Mouse (Mus musculus) erythroblast, adult 5-6 weeks (primary cell): ENCODE results near the gene Kdm6b. TPM values are rescaled to one million over a fixed set of nuclear protein-coding genes. Genes with fewer than 3 reads are reported as not detected.
A peak's percentile ranks its signal among the peaks of the same experiment; 100 is the strongest.

Experiments
- ATAC-seq: replicated peaks from 2 replicates; pipeline ENCODE4 v1.8.0; 2016; ENCODE audit warnings: moderate number of reproducible peaks, mild to moderate bottlenecking, moderate TSS enrichment, inconsistent platforms; ENCODE audit not compliant: poor library complexity, low FRiP score, severe bottlenecking
- total RNA-seq, 2 experiments: library from RNA; stranded (forward) in 1 of 2; stranded (reverse) in 1 of 2; fragments of 150-400 nt in 1 of 2; fragments of 200-764, 138-1000 nt in 1 of 2; gene quantifications; 2 replicates each; pipeline versions ENCODE4 v1.2.3 to v1.2.4; 2015 to 2017; ENCODE audit warnings: low replicate concordance in 2 of 2

Kdm6b gene
- total RNA-seq (2015; ENCODE audit: low replicate concordance) (5.8 and 8.2 TPM in 2 replicates), total RNA-seq (2017; ENCODE audit: low replicate concordance) (0.84 and 1.5 TPM in 2 replicates)

DNA sequence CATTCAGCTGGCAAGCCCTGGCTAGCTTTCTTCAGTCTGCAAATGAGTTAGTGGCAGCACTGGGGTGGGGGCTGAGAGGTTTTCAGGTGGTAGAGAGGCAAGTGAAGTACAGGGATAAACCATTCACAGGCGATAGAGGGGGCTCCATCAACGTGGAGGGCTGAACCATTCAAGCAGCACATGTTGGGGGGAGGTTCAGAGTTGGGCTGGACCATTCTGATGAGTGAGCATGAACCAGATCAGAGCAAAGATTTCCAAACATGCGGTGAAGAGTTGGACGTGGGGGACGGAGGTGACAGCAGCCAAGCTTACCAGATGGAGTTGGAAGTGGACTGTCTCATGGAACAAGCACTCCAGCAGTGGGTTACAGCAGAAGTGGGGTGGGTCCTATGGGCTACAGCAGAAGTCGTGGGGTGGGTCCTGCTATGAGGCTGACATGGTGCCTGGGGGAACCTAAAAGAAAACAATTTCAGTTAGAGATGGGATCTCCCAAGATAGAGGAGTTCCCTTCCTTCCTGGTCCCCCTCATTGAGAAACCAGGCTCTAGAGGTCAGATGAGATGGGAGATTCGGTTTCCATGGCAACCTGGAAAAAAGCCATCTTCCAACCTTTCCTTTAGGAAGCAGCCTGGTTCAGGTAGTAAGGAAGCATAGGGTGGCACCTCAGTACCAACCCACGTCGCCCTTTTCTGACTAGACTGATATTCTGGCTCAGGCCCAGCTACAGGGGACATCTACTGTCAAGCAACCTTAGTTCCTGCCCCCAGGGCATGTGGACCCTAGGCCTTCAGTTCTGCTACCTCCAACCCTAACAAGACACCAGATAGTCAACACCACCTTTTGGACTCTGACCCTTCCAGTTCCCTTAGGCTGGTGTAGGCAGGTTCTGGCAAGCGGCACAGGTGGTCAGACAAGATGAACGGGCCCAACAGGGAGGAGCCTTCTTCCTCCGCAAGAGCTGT lies at the start of gene Kdm6b:
Kdm6b (minus strand) TSS at position 455 of the 961 bp plus-strand sequence.
- no peak for ATAC-seq

DNA sequence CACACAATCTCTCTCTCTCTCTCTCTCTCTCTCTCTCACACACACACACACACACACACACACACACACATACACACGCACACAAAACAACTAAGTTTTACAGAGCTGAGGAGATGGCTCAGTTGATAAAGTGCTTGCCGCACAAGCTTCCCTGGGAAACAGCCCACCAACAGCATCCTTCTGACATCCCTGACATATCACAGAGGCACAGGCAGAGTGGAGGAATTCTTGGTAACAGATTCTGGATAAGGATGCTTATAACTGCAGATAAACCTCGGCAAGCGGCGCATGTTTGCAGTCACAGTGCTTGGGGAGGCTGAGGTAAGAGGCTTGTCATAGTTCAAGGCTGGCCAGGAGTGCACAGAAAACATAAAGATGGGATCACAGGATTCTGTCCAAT lies 48.1 kb upstream of the Kdm6b start:
- ATAC-seq: no peak

DNA sequence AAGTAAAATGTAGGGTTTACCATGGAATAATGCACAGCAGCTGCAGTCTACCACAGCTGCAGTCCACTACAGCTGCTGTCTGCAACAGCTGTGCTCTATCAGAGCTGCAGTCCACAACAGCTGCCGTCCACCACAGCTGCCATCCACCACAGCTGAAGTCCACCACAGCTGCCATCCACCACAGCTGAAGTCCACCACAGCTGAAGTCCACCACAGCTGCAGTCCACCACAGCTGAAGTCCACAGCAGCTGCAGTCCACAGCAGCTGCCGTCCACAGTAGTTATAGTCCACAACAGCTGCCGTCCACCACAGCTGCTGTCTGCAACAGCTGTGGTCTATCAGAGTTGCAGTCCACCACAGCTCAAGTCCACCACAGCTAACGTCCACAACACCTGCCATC lies 46.4 kb upstream of the Kdm6b start:
- ATAC-seq: no peak

DNA sequence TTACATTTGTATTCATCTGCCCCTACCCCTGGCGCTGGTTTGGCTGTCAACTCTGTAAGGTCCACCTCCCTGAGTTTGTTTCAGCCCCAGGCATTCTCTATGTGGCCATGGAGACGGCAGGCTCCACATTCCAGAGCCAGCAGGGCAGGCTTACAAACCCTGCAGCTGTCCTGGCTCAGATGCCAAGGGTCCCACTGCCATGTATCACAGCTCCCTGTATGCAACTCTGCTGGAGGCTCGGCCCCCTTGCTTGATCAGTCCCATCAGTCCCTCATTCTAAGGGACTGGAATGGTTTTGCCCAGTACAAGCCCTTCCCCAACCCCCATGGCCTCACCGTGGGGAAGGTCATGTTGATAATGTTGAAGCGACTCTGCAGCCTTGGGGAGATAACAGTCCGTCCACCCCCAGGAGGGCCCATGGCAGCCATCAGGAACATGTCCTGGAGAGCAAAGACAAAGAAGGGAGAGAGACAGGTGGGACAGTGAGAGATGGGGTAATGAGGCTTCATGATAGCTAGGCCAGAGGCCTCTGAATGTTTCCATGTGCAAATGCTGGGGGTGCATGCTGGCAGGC lies 43.6 kb upstream of the Kdm6b start:
- no peak for ATAC-seq

DNA sequence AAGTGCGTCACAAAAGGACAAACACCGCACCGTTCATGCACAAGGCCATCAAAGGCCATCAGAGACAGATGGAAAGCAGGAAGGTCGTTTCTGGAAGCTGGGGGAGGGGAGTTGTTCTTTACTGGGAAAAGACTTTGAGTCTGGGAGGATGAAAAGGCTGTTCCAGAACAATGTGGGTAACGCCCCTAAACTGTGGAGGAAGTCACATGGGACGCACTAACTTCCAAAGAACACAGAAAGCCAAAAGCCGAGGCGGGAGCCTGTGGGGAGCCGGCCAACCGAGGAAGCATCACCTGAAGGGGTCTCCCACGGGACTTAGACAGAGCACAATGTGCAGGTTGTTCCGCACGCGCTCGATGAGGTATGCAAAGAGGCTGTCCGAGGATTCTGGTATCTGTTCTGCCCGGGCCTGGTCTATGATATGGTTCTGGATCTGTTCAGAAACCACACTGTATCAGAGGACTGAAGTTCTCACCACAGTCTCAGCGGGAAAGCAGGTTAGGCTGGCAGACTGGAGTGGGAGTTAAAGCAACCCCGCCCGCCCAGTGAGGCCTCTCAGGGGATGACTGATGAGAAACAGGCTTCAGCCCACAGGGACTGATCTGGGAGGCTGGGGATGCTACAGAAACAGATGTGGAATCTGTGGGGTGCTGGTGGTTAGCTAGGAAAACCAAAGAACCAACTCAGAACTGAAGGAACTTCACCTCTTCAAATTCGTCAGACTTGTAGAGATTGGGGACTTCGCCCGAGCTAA lies 38.8 kb upstream of the Kdm6b start:
- ATAC-seq: no peak

DNA sequence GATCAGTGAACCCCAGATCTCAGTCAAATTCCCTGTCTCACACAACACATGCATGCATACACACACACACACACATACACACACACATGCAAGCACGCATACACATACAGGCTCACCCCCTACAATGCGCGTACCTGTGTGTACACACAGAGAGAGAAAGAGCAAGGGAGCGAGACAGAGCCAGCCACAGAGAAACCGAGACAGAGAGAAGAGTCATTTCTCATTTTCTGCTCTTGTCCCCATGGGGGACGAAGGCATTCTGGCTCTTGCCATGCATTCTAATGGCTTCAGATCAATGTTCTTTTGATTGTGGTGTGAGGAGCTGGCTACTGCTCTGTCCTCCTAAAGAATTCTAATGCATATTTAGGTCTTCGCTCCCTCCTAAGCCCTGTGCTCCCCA lies 33.8 kb upstream of the Kdm6b start:
- ATAC-seq: no peak

DNA sequence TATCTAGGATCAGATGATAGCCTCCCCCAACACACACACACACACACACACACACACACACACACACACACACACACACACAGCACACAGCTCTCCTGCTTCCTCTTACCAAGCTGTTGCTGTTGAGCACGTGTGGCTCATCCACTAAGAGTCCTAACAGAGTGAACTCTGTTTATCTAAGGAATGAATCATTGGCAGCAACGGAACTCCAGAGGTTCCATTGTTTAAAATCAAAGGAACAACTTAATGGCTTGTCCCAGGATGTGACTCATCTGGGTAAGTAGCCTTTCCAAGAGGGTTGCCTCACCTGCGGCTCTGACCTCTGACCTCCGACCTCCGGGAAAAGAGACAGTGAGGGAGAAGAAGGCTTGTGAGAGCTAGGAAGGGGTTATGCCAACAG lies 29.9 kb upstream of the Kdm6b start:
- no peak for ATAC-seq

DNA sequence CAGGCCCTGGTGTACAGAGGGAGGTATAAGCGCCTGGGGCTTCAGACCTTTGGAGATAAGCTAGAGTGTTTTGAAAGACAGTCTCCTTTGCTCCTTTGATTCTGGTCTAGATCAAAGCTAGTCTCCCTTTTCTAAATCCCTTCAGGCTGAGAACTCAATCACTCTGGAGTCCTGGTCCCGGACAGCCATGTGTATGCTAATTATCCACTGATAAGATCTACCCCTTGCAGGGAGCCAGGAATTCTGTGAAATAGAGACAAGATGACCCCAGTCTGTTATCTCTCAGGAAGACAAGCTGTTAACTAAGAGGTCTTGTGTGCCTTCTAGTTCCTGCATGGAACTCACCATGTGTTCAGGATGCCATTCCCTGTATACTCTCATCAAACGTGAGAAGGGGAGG lies 23.8 kb upstream of the Kdm6b start:
- no peak for ATAC-seq

DNA sequence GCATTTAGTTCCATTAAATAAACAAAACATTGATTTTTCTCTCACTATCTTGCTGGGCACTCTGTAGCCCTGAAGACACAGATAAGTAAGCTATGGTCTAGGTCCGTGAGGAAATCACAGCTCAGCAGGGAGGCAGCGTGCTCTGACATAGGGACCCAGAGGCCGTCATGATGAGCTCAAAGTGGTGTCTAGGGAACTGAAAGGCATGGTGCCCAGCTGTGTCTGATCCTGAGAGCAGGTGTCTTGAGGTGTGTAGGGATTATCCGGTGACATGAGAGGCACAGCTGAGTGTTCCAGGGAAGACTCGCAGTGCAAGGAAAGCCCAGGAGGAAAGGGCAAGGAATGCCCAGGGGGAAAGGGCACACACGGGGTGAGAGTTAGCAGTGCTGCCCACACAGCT lies 19.7 kb upstream of the Kdm6b start:
- ATAC-seq: no peak

DNA sequence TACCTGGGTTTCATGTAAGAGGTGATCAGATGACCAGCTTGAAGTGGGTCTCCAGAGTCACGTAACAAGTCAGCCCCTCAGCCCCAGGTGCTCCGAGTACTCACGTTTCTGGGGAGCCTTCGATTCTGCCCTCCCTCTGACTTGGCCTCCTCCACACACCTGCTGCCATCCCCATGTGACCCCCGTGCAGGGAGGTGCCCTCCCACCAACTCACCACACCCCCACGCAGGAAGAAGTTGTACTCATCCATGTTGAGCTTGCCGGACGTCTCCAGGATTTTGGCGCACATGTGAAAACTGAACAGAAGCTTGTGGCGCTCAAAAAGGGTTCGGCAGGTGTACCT lies 19.1 kb upstream of the Kdm6b start:
- no peak for ATAC-seq

DNA sequence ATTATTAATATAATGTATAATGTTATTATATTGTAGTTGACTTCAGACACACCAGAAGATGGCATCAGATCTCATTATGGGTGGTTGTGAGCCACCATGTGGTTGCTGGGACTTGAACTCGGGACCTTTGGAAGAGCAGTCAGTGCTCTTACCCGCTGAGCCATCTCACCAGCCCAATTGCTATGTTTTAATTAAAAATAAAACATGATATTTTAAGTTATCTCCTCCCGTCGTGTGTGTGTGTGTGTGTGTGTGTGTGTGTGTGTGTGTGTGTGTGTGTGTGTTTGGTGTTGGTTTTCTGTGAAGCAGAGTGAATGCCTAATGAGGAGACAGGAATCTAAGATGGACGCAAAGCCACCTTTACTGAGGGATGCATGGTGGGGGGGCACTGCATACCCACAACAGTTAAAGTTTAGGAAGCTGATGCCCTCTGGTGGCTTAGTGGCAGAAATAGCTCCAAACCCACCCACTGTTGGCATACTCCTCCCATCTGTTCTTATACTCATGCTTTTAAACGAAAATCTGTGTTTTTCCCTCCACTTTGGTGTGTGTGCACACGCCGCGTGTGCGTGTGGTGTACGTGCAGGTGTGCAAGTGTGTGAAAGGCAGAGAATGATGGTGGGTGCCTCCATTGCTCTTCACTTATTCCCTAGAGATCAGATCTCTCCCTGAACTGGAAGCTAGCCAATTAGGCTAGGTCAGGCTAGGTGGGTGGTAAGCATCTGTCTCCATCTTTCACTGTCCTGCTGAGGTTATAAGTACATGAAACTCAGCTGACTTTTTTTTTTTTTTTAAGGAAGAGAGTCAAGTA lies 18.6 kb upstream of the Kdm6b start:
- ATAC-seq: peak; percentile 36

DNA sequence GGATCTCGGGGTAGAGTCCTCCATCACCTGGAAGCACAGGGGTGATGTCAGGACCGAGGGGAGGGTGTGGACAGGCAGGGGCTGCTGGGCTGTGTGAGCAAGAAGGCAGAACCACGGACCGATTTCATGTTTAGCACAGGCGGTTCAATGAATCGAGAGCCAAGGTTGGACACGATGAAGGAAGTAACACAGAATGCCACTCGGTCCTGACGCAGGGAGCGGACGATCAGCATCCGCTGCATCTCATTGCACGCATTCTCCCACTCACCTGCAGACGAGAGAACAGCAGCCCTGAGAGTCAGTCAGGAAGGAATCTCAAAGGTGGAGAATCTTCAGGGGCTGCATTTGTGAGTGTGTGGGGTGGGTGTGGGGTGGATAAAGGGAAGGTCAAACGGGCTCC lies 17.2 kb upstream of the Kdm6b start:
- ATAC-seq: no peak

DNA sequence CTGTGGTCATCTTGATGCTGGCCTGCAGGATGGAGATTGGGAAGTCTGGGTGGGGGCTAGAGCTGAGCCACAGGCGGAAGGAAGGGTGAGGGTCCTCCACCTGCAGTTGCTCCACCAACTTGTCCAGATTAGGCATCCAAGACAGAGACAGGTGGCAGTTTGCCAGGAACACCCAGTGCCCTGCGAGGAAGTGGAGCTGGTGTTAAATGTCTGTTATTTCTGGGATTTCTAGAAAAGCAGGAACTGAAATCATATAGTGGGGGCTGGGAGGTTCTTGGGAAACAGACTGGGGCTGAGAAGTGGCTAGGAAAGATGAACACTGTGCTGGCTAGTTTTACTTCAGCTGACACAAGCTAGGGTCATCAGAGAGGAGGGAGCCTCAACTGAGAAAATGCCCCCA lies 15.8 kb upstream of the Kdm6b start:
- no peak for ATAC-seq

DNA sequence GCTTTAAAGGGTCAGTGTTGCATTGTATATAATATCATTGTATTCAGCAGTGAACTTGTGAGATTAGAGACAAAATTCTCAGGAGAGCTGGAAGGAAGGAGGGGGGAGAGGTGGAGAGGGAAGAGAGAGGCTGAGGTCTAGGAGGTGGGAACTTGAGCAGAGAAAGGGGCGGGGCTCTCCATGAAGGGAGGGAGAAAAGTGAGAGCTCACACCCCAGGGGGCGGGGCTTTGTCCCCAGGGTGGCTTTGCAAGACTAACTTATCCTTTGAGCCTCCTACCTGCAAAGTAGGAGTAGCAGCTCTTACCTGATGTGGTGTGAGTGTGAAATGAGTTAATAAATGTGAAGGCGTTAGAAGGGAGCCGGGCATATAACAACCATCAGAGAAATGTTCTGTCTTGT lies 15.3 kb upstream of the Kdm6b start:
- no peak for ATAC-seq

DNA sequence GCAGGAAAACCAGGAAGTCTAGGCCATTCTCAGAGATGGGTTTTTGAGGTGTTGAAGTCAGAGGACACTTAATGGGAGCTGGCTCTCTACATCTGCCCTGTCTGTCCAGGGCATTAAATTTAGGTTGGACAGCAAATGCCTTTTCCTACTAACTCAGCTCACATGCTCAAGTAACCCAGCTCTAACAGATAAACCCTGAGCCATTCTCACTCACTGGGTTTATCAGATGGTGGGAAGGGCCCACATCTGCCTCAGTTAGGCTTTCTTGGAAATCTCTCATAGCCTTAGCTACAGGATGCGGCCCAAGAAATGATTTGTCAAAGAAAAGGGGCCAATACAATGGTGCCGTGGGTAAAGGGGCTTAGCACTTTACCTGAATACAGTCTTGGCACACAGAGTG lies 12.8 kb upstream of the Kdm6b start:
- ATAC-seq: no peak

DNA sequence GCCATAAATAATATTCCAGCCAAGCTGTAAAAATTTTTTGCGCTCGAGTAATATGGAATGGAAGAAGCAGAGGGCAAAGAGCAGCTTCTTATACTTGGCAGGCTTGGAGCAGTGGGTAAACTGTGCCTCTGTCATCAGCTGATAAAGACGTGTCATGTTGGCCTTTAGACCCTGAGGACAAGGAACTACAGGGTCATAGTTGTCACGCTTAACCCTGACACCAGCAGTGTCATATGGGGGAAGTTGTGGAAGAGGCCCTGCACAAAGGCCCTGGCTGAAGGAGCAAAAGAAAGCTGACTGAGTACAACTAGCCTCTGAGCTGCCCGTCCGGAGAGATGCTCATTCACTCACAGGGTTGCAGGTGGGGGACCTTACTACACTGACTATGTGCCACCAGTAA lies 10.4 kb upstream of the Kdm6b start:
- no peak for ATAC-seq

DNA sequence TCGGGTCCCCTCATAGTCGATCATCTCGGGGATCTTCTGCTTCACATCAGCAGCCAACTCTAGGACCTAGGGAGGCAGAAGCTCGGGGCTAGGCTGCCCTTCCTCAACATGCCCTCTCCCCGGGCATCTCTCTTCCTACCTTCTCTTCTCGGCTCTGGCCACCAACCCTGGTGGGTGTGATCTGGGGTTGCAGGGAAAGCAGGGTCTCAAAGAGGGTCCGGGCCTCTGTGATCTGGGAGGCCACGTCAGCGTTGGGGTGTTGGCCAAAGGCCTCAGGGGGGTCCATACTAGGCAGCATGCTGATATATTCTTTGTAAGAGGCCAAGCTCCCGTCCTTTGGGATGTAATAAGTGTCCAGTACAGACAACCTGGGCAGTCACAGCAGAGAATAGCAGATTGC lies 9.4 kb upstream of the Kdm6b start:
- ATAC-seq: no peak

DNA sequence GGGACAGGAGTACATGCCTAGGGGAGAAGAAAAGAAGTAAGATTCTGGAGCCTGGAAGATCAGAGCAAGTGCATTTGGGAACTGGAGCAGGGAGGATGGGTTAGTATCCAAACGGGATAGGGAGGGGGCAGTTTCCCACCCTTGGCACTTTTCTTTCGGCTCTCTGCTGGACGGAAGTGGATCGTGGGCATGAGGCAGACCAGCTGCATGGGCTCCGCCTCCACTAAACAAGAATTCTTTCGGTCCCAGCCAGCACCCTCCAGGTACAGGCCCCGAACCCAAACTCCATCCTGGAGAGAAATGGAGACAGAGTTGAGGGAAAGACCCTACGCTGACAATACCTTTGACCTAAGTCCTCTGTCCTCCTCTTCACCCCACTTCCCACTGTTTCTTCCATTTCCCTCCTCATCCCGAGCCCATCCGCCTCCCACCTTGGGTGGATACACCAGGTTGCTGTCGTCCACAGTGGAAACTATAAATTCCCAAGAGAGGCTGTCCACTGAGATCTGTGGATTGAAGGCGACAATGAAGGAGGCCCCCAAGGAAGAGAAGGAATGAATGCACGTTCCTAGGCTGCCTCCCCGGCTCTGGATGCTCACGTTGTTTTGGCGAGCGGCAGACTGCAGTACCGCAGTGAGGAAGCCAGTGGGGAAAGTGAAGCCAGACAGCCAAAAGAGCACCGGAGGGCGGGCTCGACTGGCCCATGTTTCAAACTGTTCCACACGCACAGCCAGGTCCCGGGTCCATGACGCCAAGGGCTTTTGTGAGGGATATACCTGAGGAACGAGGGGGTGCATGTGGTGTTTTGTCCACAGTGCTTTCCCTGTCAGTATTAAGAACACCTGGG lies 7.9 kb upstream of the Kdm6b start:
- ATAC-seq: no peak

DNA sequence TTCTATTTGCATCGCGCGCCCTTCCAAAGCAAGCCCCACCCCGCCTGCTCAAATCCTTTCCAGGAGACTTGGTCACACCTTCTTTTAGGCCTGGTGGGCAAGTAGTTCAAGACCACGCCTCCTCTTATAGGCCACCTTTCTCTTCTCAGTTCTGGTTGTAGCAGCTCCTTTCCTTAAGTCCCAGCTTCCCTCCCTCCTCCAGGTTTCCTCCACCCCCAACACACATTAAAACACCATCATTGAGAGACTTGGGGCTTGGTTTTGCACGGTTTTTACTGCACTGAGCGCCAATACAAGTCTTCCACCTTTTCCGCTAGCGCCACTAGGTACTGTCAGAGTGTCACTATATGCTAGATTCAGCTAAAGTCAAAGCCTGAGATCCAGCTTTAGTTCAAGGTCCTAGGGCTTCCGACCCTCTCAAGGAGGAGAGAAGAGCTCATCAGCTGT lies 7.1 kb upstream of the Kdm6b start:
- ATAC-seq: no peak
